Mouse (Mus musculus): ENCODE measurements around the gene Rab3a. TPM values are rescaled to one million over a fixed set of nuclear protein-coding genes. Genes with fewer than 3 reads are reported as not detected.

The Rab3a gene
- polyA plus RNA-seq, 1 experiment from 2014 or later = 561 TPM

DNA sequence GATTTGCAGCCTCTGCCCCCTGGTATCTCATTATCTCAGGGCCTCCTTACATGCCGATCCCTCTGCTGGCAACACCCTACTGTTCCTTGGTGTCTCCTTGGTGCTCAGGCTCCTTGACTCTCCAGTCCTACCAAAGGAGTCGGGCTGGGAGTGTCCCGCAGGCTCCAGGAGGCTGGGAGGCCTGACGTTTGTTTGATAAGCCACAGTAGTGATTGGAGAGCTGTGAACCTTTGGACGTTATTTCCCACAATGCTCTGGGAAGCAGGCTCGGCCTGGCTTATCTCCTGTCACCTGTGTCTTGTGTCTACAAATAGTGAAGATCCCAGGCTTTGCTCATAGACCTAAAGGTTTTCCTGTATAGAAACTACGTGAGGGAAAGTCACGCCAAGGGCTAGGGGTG lies 9.5 kb downstream of the Rab3a start:
- 87% methylated on average over 8 of the region's 8 CpGs for WGBS
- no peak for ATAC-seq (ENCODE audit: low FRiP score, low read depth)
- Histone ChIP-seq H3K9ac (no peak overlapping the region), H3K36me3 (peaks cover 13% of the 10 kb centered on the region), H3K27me3 (peaks cover 21% of the 10 kb centered on the region), H3K4me2 (no peak overlapping the region), H3K9me3 (no peaks in the 10 kb centered on the region), H3K4me1 (replicated peaks) (peaks cover 34% of the 10 kb centered on the region), H3K27ac (replicated peaks) (no peak overlapping the region), H3K4me3 (no peak overlapping the region)

DNA sequence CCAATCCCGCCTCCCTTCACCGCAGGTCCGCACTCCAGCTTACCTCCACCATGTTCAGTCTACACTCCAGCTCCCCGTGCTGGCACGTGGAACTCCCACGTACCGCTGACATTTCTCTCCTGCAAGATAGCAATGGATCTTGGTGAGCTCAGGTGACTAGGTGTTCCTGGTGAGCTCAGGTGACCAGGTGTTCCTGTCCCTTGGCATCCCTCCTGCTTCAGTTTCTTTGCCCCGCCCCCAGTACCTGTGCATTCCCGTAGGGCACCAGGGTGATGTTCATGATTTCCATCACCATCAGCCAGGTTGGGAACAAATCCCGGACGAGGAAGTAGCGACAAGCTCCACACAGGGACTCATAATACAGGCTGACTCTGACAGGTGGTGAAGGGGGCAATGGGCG lies 10.2 kb downstream of the Rab3a start:
- Histone ChIP-seq H3K4me1 (replicated peaks) (peaks cover 34% of the 10 kb centered on the region), H3K4me3 (no peak overlapping the region), H3K27me3 (peaks cover 21% of the 10 kb centered on the region), H3K9ac (no peak overlapping the region), H3K27ac (replicated peaks) (no peak overlapping the region), H3K36me3 (peaks cover 15% of the 10 kb centered on the region), H3K4me2 (no peak overlapping the region), H3K9me3 (no peaks in the 10 kb centered on the region)
- 96% methylated on average over 13 of the region's 13 CpGs for WGBS
- ATAC-seq (ENCODE audit: low FRiP score, low read depth) = no peak

DNA sequence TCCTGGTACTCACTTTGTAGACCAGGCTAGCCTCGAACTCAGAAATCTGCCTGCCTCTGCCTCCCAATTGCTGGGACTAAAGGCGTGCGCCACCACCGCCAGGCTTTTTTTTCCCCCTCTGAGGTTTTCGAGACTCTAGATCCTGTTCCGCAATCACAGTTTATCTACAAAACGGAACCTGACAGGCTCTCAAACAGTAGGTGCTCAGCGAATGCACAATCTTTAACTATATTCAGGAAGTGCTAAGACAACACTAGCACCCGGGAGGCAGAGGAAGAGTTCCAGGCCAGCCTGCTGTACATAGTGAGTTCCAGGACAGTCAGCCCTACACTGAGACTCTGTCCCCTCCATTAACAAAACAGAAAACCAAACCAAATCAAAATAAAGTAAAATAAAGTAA lies 10.8 kb downstream of the Rab3a start:
- Histone ChIP-seq H3K4me2 (peak overlapping the region; percentile 51; the same call in 1 of the 2 replicates), H3K27me3 (peaks cover 21% of the 10 kb centered on the region), H3K9ac (no peak overlapping the region), H3K4me3 (no peak overlapping the region), H3K27ac (replicated peaks) (no peak overlapping the region), H3K36me3 (peaks cover 20% of the 10 kb centered on the region), H3K9me3 (no peaks in the 10 kb centered on the region), H3K4me1 (replicated peaks) (peaks cover 30% of the 10 kb centered on the region)
- WGBS = 88% methylated on average over 9 of the region's 9 CpGs
- no peak for ATAC-seq (ENCODE audit: low FRiP score, low read depth)

DNA sequence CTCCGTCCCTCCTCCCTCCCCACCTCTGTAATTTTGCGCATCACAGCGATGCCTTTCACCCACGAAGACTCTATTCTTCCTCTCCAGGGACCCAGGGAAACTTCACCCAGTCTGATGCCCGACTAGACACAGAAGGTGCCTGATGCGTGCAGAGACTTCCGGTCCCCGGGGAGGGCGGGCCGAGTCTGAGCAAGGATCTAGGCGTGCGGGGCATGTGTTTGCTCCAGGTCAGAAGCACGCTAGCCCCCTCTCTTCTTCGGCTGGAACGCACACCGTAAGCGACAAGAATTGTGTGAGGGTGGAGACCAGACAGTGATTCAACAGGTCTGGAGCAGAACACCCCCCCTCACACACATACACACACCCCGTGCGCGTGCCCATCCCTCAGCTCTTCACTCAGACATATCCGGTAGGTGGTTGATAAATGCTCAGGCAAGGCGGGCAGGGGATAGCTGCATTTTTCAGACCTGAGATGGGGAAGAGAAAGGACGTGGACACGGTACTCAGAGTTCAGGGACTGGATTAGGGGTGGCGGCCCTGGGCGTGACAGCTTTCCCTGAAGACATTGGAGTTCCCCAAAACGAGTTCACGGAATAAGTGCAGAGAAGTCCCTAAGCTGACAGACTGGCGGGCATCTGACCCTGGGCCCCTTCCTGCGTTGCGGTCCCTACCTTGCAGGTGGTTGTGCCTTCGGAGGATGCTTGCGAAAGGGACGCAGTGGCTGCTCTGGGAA lies 11.5 kb downstream of the Rab3a start:
- 3% methylated on average over 34 of the region's 34 CpGs for WGBS
- no peak for ATAC-seq (ENCODE audit: low FRiP score, low read depth)
- Histone ChIP-seq H3K27ac (replicated peaks) (no peak overlapping the region), H3K4me3 (peak overlapping the region; percentile 23), H3K36me3 (peaks cover 27% of the 10 kb centered on the region), H3K4me1 (replicated peaks) (peaks cover 29% of the 10 kb centered on the region), H3K27me3 (peaks cover 21% of the 10 kb centered on the region), H3K4me2 (peak overlapping the region; percentile 51), H3K9me3 (no peaks in the 10 kb centered on the region), H3K9ac (peak overlapping the region; percentile 28; the same call in 1 of the 2 replicates)

DNA sequence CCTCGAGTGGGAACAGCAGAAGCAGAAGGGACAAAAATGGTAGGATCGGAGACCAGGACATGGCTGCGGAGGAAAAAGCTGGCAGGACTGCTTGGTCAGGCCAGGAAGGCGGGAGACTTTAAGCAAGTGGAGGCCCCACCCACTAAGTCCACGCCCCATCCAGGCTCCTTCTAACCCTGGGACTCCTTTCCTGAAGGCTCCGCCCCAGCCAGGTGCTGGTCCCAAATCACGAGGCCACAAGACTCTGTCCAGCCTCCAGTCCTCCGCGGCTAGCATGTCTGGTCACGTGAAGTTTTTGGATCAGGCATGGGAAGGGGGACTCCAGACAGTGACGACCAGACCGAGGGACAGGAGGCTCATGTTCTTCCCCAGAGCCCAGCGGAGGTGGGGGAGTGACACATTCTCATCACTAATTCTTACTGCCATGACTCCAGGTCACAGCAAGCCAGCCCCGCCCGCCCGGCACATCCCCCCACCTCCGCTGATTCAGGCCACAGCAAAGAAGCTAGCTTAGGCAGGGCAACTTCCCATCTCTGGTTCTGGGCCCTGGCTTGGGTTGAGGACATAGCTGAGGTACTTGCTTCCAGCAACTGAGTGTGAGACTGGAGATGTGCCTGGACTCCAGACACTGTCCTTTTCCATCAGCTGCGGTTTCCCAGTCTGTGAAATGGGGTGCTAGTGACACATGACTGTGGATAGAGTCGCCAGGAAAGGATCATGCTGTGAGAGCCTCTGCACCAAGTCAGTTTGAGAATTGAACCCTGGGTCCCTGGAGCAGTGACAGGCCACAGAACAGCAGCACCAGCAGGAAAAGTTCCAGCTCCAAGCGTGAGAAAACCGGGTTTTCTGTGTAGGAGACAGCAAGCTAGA lies 12.3 kb downstream of the Rab3a start:
- H3K4me2 ChIP-seq = peak overlapping the region; percentile 51
- H3K27me3 ChIP-seq = peaks cover 21% of the 10 kb centered on the region
- no peak for ATAC-seq (ENCODE audit: low FRiP score, low read depth)
- peaks cover 26% of the 10 kb centered on the region for H3K4me1 ChIP-seq (replicated peaks)
- H3K36me3 ChIP-seq = peaks cover 35% of the 10 kb centered on the region
- peak overlapping the region; percentile 23 for H3K4me3 ChIP-seq
- H3K27ac ChIP-seq (replicated peaks) = no peak overlapping the region
- 11% methylated on average over 21 of the region's 21 CpGs for WGBS
- no peaks in the 10 kb centered on the region for H3K9me3 ChIP-seq
- H3K9ac ChIP-seq = peak overlapping the region; percentile 28; the same call in 1 of the 2 replicates

DNA sequence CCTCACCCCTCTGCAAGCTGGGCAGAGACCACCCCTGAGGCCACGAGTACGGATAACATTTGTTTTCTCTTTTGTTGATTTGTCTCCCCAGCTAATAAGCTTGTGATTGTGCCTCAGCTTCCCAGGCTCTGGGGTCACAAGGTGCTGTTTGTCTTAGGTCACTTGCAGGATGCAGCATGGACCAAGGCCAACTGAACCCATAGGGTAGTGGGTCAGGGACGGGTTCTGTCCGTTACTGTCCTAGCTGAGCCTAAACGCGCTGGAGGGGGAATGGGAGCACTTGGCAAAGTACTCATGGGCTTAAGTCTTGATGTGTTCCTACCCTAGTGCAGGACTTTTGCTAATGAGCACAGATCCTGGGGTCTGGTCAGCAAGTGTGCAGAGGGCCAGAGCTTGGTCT lies 13.0 kb downstream of the Rab3a start:
- H3K27ac ChIP-seq (replicated peaks) = no peak overlapping the region
- no peaks in the 10 kb centered on the region for H3K9me3 ChIP-seq
- WGBS = 77% methylated on average over 6 of the region's 6 CpGs
- no peak overlapping the region for H3K4me3 ChIP-seq
- peaks cover 39% of the 10 kb centered on the region for H3K36me3 ChIP-seq
- no peak overlapping the region for H3K4me2 ChIP-seq
- H3K27me3 ChIP-seq = peaks cover 21% of the 10 kb centered on the region
- no peak overlapping the region for H3K9ac ChIP-seq
- no peak for ATAC-seq (ENCODE audit: low FRiP score, low read depth)
- peaks cover 33% of the 10 kb centered on the region for H3K4me1 ChIP-seq (replicated peaks)

DNA sequence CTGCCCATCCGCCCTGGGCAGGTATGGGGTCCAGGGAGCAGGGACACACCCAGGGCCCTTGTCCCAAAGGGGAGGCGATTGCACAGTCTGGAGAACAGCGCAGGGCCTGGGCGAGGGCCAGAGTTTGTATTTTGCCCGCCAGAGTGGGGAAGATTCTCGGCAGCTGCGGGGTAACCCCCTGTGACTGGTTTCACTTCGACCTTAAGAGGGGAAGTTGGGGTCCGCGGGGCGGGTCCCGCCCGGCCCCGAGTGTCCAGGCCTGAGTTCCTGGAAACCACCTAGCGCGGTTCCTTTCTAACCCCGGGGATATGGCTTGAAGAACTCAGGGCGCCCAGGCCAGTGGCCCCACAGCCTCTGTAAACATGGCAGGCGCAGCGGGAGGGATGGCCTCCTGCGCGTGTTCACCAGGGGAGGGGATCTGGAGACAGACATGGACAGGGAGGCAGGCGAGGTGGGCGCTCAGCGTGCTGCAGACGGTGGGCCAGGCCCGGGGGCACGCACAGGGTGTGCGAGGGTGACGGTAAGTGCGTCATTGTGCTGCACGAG lies 13.8 kb downstream of the Rab3a start:
- H3K4me1 ChIP-seq (replicated peaks) = peaks cover 41% of the 10 kb centered on the region
- H3K4me2 ChIP-seq = no peak overlapping the region
- 0 out of 2 replicates have a peak, but pooled peaks have one; percentile 2 for ATAC-seq (ENCODE audit: low FRiP score, low read depth)
- no peaks in the 10 kb centered on the region for H3K9me3 ChIP-seq
- H3K27me3 ChIP-seq = peaks cover 21% of the 10 kb centered on the region
- no peak overlapping the region for H3K27ac ChIP-seq (replicated peaks)
- peaks cover 39% of the 10 kb centered on the region for H3K36me3 ChIP-seq
- H3K9ac ChIP-seq = no peak overlapping the region
- WGBS = 97% methylated on average over 32 of the region's 32 CpGs
- no peak overlapping the region for H3K4me3 ChIP-seq

DNA sequence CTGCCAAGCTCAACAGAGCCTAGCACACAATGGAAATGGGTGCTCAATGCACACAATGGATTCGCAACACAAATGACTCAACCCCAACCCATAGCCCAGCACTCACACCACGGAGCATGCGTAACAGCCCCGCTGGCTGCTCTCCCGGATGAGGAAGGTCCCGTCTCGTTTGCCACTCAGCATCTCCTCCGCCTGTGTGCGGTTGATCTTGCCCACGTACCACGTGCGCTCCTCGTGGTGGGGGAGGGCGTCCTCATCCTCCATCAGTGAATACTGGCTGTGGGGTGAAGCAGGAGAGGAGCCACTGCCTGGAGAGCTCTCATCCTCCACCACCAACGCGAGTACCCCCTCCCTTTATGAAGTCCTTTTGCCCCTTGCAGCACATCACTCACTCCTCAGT lies 14.5 kb downstream of the Rab3a start:
- no peak overlapping the region for H3K27ac ChIP-seq (replicated peaks)
- no peak overlapping the region for H3K4me3 ChIP-seq
- ATAC-seq (ENCODE audit: low FRiP score, low read depth) = peak; percentile 21
- H3K4me2 ChIP-seq = no peak overlapping the region
- peaks cover 39% of the 10 kb centered on the region for H3K36me3 ChIP-seq
- peaks cover 48% of the 10 kb centered on the region for H3K4me1 ChIP-seq (replicated peaks)
- WGBS = 84% methylated on average over 16 of the region's 16 CpGs
- no peak overlapping the region for H3K9ac ChIP-seq
- peaks cover 21% of the 10 kb centered on the region for H3K27me3 ChIP-seq
- H3K9me3 ChIP-seq = no peaks in the 10 kb centered on the region

DNA sequence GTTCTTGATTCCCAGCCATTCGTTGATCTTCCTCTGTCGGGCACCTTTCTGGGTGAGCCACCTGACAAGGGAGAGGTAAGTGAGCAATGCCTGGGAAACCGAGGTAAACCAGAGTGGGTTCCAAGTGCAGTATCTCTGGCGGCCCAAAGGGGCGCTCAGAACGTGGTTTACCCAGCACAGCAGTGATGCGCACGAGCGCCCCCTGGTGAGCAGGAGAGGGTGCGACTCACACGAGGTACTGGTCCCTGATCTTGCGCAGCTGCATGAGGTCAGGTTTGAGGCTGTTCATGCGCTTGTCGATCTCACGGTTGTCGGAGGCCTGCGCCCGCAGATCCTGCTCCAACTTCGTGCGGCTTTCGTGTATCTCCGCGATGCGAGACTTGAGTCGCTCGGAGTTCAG lies 14.9 kb downstream of the Rab3a start:
- Histone ChIP-seq H3K4me3 (no peak overlapping the region), H3K27ac (replicated peaks) (0 out of 2 replicates have a peak overlapping the region, but pooled peaks have one; percentile 27), H3K36me3 (peaks cover 39% of the 10 kb centered on the region), H3K4me1 (replicated peaks) (peaks cover 52% of the 10 kb centered on the region), H3K9ac (no peak overlapping the region), H3K27me3 (peaks cover 21% of the 10 kb centered on the region), H3K9me3 (no peaks in the 10 kb centered on the region), H3K4me2 (no peak overlapping the region)
- peak; percentile 60 for ATAC-seq (ENCODE audit: low FRiP score, low read depth)
- WGBS = 7% methylated on average over 26 of the region's 26 CpGs

DNA sequence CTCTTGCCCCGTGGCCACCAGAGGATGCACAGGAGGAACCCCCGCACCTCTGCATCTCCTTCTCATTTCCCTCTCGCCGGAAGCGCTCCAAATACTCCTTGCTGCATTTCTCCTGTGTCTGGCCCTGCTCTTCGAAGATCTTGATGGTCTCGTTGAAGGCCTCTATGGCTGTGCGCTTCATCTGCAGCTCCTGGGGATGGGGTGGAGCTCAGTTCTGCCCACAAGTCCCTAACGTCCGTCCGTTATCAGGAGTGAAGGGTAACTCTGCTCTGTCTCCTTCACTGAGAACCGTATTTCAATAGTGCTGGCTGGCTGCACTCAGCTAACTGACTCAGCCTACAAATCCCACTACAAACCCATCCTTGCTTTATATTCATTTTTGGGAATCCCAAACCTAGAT lies 15.4 kb downstream of the Rab3a start:
- Histone ChIP-seq H3K9me3 (no peaks in the 10 kb centered on the region), H3K27me3 (peaks cover 21% of the 10 kb centered on the region), H3K4me3 (no peak overlapping the region), H3K4me1 (replicated peaks) (peaks cover 57% of the 10 kb centered on the region), H3K4me2 (no peak overlapping the region), H3K9ac (no peak overlapping the region), H3K36me3 (peaks cover 39% of the 10 kb centered on the region), H3K27ac (replicated peaks) (peak overlapping the region; percentile 27; the same call in 1 of the 2 replicates)
- ATAC-seq (ENCODE audit: low FRiP score, low read depth) = no peak
- WGBS = 75% methylated on average over 12 of the region's 12 CpGs

DNA sequence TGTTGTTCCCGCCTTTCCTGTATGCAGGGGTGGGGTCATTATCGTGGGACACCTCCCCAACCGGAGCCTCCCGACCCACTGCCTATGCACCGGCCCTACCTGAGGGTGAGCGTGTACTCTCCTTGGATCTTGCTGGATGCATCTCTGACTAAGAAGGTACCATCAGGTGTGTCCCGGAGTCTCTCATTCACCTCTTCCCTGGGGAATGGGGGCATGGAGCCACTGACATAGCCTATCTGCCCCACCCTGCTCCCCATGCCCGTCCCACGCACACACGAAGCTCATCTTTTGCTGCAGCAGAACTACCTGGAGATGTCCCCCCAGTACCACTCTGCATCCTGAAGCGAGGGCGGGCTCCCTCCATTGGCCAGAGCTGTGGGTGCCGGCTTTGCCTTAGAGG lies 16.3 kb downstream of the Rab3a start:
- Histone ChIP-seq H3K9ac (no peak overlapping the region), H3K4me3 (no peak overlapping the region), H3K36me3 (peaks cover 39% of the 10 kb centered on the region), H3K4me2 (no peak overlapping the region), H3K27ac (replicated peaks) (no peak overlapping the region), H3K9me3 (no peaks in the 10 kb centered on the region), H3K27me3 (peaks cover 21% of the 10 kb centered on the region), H3K4me1 (replicated peaks) (peaks cover 64% of the 10 kb centered on the region)
- ATAC-seq (ENCODE audit: low FRiP score, low read depth) = no peak
- WGBS = 95% methylated on average over 13 of the region's 13 CpGs

DNA sequence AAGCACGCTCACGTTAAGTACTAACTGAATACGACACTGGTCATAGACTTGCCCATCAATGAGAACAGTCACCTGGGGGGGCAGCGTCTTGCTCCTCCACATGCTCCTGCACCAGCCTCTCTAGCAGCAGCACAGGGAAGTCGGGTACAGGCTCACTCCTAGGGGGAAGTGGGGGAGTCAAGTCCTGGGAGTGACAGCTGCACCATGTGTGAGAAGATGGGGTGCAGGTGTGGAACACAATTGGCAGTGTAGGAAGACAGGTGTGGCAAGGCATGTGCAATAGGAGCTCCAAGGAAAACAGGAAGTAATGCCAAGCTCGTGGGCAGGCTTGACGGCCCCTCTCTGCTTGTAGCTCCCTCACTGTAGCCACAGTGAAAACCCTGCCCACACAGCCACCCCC lies 16.7 kb downstream of the Rab3a start:
- H3K4me3 ChIP-seq = no peak overlapping the region
- H3K27me3 ChIP-seq = peaks cover 21% of the 10 kb centered on the region
- H3K9ac ChIP-seq = no peak overlapping the region
- H3K36me3 ChIP-seq = peaks cover 39% of the 10 kb centered on the region
- peaks cover 62% of the 10 kb centered on the region for H3K4me1 ChIP-seq (replicated peaks)
- WGBS = 90% methylated on average over 7 of the region's 7 CpGs
- ATAC-seq (ENCODE audit: low FRiP score, low read depth) = no peak
- no peak overlapping the region for H3K27ac ChIP-seq (replicated peaks)
- H3K4me2 ChIP-seq = no peak overlapping the region
- no peaks in the 10 kb centered on the region for H3K9me3 ChIP-seq
